Mouse (Mus musculus) retina, postnatal 1 day (tissue): ENCODE data around the gene Ubr2.

ENCODE experiments used
- DNase-seq: peaks from one replicate; pipeline ENCODE4 v3.0.0-alpha.2; 2012

The Ubr2 gene

DNA sequence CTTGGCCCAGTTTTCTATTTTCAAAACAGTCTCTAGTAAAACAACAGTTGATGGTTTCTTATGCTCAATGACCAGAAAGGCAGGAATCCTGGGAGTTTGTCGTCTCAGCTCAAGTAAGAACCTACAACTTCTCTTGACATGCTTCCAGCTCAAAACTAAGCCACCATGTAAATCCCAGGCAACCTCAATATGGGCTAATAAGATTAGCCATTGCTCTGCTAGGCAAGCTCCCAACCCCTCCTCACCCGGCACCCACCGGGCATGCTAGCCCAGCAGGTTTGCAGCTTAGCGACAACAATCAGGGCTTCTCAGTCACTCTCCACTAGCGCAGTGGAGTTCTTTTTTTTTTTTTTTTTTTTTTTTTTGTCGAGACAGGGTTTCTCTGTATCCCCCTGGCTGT is 84.2 kb downstream of the Ubr2 start:
- peak; percentile 83 for DNase-seq

GRCm38 (mm10) chr17:46920855-46921254 is 89.5 kb downstream of the Ubr2 start:
- no peak for DNase-seq

DNA sequence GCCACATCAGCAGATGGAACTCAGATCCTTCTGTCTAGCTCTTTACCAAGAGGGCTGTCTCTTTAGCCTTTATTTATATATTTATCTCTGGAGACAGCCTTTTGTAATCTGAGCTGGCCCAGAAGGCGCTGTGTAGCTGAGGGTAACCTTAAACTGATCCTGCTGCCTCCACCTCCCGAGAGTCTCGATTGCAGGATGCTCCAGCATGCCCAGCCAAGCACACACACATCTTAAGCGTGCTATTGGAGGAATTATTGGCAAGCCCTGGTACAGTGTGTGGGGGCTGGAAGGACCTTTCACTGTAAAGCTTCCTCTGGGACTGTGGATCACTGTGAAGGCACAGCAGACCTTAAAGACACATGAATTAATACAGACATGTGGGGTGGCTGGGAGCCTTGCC is 91.4 kb downstream of the Ubr2 start:
- DNase-seq: no peak

DNA sequence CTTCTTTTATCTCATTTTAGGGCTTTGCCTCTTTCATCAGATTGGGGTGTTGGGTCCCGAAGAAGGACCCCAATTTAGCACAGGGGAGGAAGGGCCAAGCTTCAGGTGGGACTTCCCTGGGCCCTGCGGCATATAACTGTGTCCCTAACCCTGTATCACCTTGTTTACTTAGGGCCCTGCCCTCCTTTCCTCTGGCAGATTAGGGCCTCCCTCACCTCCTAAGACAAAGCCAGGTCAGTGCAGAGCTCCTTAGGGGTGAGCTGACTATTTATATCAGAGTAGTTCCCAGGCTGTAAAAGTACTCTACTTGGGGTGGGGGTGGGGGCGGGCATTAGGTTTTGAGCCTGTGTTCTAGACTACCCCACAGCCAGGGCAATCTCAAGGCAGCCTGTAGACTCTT is 95.2 kb downstream of the Ubr2 start:
- DNase-seq: no peak

DNA sequence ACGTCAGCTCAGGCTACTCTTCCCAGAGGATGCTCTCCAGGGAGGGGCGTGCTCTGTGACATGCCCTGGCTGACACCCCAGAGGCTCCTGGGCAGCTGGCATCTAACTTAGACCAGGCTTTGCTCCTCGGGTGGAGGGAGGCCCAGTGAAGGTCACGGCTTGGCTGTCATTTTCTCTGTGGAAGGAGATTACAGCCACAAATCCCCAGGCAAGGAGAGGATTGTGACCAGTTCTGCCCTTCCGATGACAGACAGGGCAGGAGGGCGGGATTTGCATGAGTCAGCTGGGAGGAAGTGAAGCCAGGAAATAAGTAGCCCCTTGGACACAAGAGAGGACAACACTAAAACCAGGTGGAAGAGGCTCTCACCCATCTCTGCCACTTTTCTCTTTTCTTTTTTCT is 98.0 kb downstream of the Ubr2 start:
- DNase-seq: peak; percentile 86

DNA sequence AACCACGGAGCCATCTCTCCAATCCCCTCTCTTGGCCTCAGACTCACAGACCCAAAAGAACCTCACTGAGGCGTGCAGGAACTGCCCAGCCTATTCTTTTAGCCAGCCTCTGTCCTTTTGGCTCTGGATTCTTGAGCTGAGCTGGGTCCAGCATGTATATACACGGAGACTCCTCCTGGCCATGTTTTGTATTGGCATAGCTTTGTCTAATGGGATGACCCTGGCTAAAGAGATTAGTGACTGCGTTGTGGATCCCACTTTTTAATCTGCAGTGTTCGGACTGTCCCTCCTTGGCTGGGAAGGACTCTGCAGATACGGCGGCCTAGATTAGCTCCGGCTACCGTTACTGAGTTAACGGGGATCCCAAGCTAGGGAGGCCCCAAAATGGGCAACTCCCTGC is 100.2 kb downstream of the Ubr2 start, which contains the start of gene Prph2:
TSS of gene Prph2 (plus strand) at position 274 of the 400 bp plus-strand sequence.
- peak; percentile 72 for DNase-seq

DNA sequence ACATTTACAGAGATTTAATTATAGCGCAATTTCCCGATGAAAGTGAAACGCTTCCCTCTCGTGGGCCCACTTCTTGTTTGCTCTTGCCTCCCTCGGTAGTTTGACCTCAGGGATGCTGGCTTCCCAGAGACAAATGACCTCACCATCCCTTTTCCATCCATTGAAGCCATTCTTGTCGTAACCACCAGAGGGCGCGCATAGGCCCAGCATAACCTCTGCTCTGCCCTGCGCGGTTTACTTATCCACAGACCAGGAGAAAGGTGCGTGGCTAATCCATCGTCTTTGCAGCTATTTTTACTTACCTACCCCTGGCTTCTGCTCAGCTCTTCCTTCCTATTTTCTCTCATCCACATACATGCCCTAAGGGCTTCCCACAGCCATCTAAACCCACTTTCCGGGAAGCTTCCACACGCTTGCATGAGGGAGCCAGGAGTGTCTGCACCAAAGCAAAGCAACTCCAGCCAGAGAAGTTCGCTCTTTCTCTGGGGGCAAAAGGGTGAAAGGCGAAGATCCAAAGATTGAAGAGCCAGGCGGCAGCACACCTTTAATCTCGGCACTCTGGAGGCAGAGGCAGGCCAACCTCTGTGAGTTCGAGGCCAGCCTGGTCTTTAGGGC is 106.4 kb downstream of the Ubr2 start:
- DNase-seq: peak; percentile 90

- DNase-seq: no peak
These were observed 109.4 kb downstream of the Ubr2 start for GRCm38 (mm10) chr17:46900941-46901340.

GRCm38 (mm10) chr17:46897221-46897950 is 113.0 kb downstream of the Ubr2 start:
- DNase-seq: no peak

DNA sequence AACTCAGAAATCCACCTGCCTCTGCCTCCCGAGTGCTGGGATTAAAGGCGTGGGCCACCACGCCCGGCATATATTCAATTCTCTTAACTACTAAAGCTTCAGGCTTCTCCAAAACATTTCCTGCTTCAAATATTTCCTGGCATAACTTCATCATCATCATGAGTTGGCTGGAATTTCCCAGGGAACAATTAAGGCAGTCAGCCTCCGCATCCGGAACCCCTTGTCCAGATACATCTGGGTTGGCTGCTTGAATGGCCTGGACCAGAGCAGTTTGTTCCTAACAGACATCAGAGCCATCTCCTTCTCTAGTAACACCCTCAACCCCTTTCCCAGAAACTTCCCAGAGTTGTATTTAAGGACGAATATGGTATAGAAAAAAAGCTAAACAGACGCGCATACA is 114.9 kb downstream of the Ubr2 start:
- no peak for DNase-seq

- peak; percentile 39 for DNase-seq
These were observed 119.3 kb downstream of the Ubr2 start for GRCm38 (mm10) chr17:46890843-46891594.

- peak; percentile 99 for DNase-seq
These were observed 120.1 kb downstream of the Ubr2 start, which contains the start of gene Tbcc for GRCm38 (mm10) chr17:46890116-46890815. Gene Tbcc, plus strand, starts transcription at chr17:46890684.

- peak; percentile 88 for DNase-seq
These were observed 120.8 kb downstream of the Ubr2 start for GRCm38 (mm10) chr17:46889450-46890084.

DNA sequence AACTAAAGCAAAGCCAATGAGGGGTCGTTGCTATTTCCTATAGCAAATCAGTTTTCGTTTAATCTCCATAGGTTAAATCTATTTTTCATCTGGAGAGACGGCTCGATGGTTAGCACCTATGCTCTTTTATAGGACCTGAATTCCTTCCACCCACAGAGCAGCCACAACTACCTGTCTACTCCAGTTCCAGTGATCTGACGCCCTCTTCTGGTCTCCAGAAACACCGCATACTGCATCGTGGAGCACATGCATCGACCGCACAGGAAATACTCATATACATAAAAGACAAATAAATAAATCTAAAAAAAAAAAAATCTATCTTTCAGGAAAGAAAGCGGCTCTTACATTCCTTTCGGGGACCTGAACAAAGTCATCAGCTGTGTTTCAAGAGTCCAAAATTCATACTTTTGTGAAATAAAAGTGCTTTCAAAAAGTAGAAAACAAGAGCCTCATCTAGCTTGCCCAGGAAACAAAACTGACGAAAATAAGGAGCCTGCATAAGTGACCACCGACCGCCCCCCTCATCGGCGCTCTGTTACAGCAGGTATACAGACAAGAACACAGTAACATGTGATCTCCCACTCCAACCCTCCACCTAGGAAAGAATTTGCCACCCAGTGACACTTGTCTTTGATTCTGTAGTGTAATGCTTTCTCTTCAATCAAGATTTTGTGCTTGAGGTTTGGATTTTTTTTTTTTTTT is 121.7 kb downstream of the Ubr2 start:
- DNase-seq: peak; percentile 61

DNA sequence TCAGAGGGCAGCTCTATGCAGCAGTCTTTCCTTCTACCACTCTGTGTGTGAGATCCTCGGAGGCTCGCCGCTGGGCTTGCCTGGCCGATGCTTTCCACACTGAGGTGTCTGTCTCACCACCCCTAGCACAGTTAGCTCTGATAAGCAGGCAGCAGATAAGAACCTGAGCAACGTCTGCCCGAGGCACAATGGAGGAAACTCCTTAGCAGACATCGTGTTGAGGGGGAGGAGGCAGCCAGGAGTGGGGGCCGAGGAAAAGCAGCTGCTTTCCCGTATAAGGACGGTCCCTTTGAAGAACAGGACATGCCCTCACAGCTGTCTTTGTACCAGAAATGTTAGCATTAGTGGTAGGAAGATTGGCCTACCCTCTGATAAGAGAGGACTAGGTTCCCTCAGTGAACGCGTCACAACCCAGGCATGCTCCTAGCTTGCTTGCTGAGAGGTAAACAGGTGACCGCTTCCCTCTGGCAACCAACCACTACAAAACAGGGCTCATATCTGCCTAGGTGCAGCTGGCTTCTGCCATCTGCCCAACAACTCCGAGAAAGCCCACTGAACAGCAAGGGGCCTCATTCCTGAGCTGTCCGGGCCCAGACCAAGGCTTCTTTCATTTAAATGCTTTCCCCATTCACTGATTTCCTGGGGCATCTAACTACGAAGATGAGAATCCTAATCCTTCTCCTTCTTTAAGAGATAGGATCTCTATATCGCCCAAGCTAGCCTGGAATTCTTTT is 124.3 kb downstream of the Ubr2 start:
- DNase-seq: no peak

DNA sequence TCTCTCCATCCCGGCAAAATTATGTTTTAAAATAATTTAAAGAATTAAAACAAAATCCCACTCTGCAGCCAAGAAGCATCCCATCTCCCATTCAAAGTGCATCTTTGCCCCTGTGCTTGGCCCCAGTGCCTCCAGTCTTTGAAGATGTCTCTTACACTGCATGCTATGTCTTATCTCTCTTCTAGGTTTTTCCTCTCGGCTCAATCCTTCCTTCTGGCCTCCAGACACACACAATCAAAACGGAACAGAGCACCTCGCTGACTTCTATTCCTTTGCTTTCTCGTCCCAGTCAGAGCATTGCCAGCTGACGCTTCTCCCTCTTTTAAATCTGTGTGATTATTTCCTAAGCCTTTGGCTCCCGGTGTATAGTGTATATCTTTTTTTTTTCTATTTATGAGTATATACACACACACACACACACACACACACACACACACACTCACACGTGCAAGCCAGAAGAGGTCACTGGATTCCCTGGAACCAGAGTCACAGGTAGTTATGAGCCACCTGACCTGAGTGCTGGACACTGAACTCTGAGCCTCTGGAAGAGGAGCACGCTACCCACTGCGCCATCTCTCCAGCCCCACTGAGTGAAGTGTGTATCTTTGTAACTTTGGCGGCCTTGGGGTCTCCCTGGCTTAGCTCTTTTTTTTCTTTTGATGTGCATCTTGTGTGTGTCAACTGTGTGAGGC is 125.0 kb downstream of the Ubr2 start:
- no peak for DNase-seq

GRCm38 (mm10) chr17:46884766-46885165 is 125.6 kb downstream of the Ubr2 start:
- DNase-seq: no peak

- DNase-seq: no peak
These were observed 127.2 kb downstream of the Ubr2 start for GRCm38 (mm10) chr17:46883107-46883506.

DNA sequence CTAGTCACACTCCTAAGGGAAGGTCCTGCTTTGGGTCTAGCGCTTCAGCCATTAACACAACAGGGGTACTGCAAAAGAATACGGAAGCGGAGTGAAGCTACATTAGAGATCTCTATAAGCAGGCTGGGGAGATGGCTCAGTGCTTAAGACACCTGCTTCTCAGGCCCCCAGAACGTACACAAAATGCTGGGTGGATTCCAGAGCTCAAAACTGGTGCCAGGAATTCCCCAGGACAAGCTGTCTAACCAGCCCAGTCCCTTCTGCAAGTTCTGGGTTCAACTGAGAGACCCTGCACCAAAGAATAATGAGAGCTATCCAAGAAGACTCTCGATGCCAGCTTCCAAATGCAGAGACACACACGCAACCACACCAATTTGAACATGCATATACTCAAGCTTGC is 128.6 kb downstream of the Ubr2 start:
- no peak for DNase-seq

GRCm38 (mm10) chr17:46880322-46880721 is 130.0 kb downstream of the Ubr2 start:
- DNase-seq: no peak
